Mouse (Mus musculus) adipocyte (in vitro differentiated cells): ENCODE measurements around the gene Psmb2.

ENCODE experiments used
- DNase-seq: peaks from one replicate; pipeline ENCODE4 v3.0.0-alpha.2; 2016; ENCODE audit warnings: low spot score

Psmb2 gene

DNA sequence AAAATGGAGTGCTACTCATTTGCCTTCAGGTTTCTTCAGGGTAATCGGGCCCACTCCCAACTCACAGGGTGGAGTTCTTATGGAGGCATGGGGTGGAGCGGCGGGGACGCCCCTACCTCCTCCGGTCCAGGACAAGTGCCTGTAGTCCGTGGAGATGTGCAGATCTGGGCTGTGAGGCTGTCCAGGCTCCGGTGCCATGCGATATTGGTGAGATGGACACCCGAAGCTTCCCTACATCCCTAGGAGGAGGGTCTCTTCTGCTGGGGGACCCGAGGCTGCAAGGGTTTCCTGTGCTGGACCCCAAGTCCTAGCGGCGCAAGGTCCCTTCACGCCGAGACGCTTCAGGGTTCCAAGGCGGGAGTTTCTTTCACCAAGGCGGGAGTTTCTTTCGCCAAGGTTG, 54.7 kb downstream of the Psmb2 start:
- DNase-seq = no peak

DNA sequence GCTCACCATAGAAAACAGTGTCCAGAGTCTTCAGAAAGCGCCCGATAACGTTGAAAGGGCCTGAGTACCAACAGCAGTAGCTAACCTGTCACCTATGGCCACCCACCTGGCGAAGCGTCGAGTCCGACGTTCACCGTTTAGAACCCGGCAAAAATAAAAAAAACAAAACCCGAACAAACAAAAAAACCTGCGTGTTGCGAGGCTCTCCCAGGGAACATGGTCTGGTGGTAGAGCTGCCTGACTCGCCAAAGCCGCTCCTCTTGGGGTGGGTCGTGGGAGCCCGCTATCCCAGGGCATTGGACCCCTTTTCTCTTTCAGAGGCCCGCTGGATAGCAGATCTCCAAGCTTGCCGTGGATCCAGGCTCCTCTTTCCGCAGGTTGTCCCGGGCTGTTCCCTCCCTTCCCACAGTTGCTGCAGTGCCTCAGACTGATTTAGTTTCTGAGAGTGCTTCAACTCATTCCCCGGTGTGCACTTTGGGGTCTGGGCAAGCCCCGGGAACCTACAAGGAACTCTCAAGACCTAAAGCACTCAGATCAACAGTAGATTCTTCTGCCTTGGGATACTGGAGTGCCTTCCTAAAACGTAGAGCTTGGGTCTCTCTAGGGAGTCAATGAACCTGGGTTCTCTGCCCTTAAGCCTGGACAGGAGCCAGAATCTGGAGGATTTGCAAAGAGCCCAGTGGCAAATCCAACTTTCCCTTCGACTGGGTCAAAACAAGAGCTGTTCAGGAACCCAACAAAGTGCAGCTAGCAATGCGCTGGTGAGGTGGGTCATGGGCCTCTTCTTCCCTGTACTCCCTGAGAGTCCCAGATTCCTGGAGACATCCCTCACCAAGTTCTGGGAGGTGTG, 55.3 kb downstream of the Psmb2 start:
- peak; percentile 61 for DNase-seq

GRCm38 (mm10) chr4:126734001-126734603, 56.7 kb downstream of the Psmb2 start:
- no peak for DNase-seq

DNA sequence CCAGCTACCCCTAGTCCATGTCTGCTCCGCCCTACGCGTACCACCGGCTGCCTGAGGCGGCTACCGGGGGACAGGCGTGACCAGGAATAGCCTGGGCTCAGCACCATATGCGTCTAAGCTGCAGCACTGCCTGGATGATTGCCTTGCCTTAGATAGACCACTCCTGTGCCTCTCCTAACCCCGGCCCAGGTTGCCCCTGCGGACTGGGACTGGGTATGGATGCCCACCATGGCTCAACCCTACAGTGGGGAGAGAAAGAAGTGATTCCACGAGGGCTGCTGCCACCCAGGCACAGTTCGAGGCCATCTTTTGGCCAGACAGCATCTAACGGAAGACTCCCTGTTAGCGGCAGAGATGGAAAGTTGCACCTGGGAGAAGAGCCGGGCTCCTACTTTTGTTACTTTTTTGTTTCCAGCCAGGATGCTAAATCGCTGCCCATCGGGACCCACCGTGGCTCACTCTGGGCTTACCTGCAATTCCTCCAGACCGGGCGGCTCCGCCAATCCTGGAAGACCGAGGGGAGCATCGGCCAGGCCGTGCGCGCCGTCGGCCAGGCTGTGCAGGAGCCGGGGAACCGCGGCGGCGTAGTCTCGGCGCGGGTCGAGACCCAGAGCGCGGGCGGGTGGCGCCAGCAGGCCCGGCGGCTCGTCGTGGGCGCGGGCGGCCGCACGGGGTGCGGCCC, 57.4 kb downstream of the Psmb2 start:
- DNase-seq = no peak

DNA sequence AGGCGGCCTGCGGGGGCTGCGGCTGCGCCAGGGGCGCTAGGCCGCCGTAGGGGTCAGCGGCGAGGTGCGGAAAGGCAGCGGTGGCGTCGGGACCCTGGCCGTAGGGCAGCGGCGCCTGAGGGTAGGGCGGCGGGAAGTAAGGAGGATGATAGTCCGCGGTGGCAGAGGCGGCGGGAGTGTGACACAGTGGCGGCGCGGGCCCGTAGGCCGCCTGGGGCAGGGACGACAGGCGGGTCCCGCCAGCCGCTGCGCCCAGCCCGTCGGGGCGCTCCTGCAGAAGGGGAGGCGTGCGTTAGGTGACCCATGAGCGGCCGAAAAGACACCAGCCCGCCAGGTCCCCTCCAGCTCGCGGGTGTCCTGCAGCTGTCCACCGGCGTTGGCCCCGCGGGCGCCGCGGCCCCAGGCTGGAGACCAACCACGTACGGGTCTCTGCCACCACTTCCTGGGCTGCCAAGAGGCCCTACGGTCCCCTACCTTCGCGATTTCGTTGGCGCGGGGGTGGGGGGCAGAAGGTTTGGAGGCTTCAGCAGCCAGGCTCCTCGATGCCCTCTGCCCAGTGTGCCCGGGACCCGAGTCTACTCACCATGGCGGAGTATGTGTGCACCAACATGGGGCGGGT, 58.1 kb downstream of the Psmb2 start:
- no peak for DNase-seq

- no peak for DNase-seq
Measured at GRCm38 (mm10) chr4:126736001-126736414, 58.6 kb downstream of the Psmb2 start, which contains the start of gene Tfap2e. TSS of gene Tfap2e (minus strand) at chr4:126736240.

GRCm38 (mm10) chr4:126739966-126740676, 62.7 kb downstream of the Psmb2 start:
- DNase-seq = no peak

DNA sequence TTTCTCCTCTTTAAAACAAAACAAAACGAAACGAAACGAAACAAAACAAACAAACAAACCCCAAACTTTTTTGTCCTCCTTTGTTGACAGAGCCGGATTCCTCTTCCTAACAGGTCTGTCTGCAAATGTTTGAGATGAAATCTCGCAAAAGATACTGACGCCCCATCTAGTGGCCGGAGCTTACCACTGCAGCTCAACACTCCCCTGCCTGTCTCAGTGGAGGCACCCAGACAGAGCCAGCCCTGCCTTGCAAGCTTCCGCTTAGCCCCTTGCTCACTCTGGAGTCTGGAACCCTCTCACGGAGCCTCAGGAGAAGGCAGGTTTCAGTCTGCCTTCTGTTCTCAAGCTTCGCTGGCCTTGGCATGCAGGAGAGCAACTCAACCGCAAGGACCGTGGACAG, 64.0 kb downstream of the Psmb2 start:
- peak; percentile 85 for DNase-seq

GRCm38 (mm10) chr4:126742976-126743375, 65.5 kb downstream of the Psmb2 start:
- peak; percentile 29 for DNase-seq

DNA sequence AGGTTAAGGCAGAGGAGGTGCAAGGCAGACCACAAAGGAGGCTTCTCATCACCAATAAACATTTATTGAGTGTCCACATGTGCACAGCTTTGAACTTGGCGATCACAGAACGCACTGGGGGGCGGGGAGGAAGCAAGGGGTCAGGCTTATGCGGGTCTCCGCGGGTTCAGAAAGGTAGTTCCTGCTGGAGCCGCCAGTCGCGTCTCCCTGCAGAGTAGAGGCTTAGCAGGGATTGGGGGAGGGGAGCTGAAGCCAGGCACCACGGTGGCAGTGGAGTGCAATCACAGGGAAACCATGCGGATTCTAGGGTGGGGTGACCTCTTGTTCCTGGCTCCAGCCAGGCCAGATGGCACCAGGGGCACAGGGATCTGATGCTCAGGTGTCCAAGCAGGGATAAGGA, 66.3 kb downstream of the Psmb2 start:
- DNase-seq = no peak

- DNase-seq = no peak
Measured at GRCm38 (mm10) chr4:126744831-126745230, 67.4 kb downstream of the Psmb2 start.

DNA sequence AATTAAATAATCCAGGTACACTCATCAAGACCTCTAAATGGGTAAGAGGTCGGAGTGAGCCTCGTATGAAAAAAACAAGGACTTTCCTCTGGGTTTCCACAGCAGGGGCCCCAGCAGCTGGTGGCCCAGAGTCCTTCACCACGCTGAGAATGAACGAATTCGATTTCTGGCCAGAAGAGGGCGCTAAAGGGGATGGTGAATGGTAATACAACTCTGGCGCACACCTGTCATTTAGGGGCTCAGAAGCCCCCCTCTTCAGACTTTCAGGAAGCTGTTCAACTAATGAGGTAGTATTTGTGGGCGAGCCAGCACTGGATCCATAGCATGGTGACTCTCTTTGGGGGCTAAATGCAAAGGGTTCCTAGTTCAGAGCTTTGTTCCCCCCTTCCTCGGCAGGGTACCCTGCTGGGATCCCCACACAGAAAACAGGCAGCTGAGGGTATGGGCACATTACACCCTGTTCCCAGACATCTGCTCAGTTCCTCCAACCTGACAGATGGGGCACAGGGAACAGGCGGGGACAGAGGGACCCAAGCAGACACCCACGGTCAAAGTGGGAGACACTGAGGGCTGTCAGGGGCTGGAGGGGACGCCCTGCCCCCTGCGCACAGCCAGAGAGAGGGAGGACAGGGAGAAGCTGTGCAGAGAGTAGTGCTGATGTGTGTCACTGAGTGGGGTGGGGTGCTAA, 68.2 kb downstream of the Psmb2 start:
- DNase-seq = peak; percentile 33

- no peak for DNase-seq
Measured at GRCm38 (mm10) chr4:126746194-126746840, 68.9 kb downstream of the Psmb2 start.

GRCm38 (mm10) chr4:126748381-126748780, 71.0 kb downstream of the Psmb2 start:
- DNase-seq = no peak

GRCm38 (mm10) chr4:126749553-126749952, 72.1 kb downstream of the Psmb2 start:
- no peak for DNase-seq

GRCm38 (mm10) chr4:126750046-126750683, 72.7 kb downstream of the Psmb2 start:
- no peak for DNase-seq

- no peak for DNase-seq
Measured at GRCm38 (mm10) chr4:126750863-126751555, 73.6 kb downstream of the Psmb2 start.

GRCm38 (mm10) chr4:126751556-126752023, 74.2 kb downstream of the Psmb2 start:
- DNase-seq = no peak

DNA sequence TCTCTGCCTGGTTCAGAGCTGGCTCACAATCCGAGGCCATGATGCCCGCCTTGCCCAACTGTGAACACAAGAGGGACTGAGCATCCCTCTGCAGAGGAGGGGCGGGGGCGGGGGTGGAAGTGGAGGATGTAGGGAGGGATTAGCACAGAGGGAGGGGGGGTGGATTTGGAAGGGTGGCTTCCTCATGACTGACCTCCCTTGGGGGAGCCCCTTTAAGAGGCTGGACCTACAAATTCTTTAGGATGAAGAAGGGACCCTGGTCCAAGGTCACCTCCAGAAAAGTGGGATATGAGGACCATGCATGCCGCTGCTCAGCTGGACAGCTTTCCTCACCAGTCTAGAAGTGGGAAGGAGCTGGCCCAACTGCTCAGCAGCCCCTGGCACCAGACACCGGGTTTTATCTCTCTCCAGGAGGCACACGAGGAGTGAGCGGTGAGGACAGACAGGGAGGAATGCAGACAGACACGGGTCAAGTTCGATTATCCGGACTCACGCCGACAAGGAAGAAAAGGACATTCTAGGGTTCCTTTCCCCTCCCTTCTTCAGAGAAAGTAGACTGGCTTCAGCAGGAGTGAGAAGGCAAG, 74.7 kb downstream of the Psmb2 start:
- no peak for DNase-seq
